Mouse (Mus musculus) c-Kit-positive CD71-positive TER-119-positive erythroid progenitor cells, embryonic 14.5 days (primary cell): ENCODE results near the gene Map3k4.
A peak's percentile ranks its signal among the peaks of the same experiment; 100 is the strongest.

Source experiments
- DNase-seq: peaks from one replicate; pipeline ENCODE4 v3.0.0-alpha.2; 2013; ENCODE audit warnings: low spot score

Gene Map3k4

DNA sequence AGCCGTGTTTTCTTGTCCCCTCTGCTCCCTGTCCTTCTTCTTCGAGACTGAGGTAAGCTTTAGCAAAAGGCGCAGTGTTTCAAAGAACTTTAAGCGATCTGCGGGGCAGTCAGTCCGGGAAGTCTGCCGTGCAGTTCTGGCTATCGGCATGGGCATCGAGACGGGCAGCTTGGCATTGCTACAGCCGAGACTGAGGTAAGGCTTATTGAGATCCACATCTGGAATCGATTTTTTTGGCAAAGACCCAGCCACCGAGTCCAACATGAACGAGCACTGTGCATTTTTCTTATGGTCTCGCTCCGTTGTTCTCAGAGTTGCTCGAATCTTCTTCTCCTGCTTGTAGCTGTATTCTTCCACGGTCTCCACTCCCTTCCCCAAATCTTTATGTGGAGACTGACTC is 46.8 kb downstream of the Map3k4 start:
- no peak for DNase-seq

DNA sequence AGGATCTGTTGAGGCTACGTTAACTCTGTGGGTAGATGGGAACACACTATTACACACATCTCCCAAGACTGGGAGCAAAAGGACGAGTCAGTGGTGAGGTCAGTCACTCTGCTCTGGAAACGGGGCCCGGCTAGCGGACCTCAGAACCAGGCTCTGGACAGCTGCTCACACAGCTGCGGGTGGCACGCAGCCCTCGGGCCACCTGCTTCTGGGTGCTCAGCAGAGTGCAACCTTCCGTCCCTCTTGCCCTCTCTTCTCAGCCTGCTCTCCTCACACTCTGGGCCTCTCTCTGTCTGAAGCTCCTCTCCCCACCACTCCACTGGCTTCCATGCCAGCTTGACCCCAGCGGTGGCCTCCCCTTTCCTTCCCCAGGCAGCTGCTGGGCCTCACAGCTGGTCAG is 50.1 kb downstream of the Map3k4 start:
- DNase-seq = no peak

- no peak for DNase-seq
Measured at GRCm38 (mm10) chr17:12268091-12268490, 50.5 kb downstream of the Map3k4 start.

GRCm38 (mm10) chr17:12265969-12266925 is 52.3 kb downstream of the Map3k4 start:
- no peak for DNase-seq

- no peak for DNase-seq
Measured at GRCm38 (mm10) chr17:12264293-12264692, 54.3 kb downstream of the Map3k4 start.

- DNase-seq = no peak
Measured at GRCm38 (mm10) chr17:12263787-12264186, 54.8 kb downstream of the Map3k4 start.

- DNase-seq = no peak
Measured at GRCm38 (mm10) chr17:12262851-12263250, 55.7 kb downstream of the Map3k4 start.

DNA sequence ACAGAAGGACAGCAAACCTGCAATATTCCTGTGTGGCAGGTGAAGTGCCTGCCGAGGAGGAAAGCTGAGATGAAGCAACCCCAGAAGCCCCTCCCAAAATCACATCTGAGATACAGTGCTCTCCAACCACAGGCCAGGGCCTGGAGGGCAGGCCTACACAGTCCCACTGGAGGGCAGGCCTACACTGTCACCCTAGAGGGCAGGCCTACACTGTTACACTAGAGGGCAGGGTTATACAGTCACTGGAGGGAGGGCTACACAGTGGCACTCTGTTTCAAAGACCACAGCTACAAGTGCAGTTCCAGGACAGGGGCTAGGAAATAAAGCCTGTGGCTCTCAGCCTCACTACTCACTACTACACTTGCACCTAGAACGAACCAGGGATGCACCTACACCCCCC is 56.7 kb downstream of the Map3k4 start:
- DNase-seq = no peak

DNA sequence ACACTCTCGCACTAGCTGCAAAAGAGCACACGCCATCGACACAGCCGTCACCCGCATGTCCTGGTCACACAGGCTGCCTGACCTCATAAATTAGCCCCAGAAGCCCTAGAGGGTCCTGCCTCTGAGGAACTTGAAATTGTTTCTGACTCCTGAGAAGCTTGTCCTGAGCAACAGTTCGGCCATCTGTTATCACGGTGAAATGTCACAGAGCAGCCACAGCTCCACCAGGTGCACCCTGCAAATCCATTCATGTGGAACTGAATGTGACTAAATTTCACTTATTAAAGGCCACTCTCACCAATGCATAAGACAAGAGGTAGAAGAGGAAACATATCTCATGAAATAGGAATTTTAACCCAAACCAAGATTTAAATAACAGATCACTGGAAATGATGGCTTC is 57.2 kb downstream of the Map3k4 start:
- no peak for DNase-seq

DNA sequence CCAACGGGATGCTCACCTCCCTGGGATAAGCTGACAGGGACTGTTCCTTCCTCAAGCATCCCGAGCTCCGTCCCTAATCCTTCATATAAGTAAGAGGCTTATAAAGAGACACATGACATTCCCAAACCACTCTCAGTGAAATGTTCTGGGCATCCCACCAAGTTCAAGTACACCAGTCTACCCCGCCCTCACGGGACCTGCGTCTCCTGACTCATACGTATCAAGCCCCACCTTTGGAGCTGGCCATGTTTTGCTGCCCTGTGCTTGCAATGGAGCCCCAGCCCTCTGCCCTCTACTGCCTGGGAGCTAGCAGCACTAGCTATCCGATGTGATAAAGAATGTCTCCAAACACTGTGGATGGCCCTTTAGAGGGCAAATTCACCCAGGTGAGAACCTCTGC is 58.6 kb downstream of the Map3k4 start:
- no peak for DNase-seq

GRCm38 (mm10) chr17:12258517-12258916 is 60.1 kb downstream of the Map3k4 start:
- DNase-seq = no peak

GRCm38 (mm10) chr17:12256142-12256541 is 62.5 kb downstream of the Map3k4 start:
- no peak for DNase-seq

DNA sequence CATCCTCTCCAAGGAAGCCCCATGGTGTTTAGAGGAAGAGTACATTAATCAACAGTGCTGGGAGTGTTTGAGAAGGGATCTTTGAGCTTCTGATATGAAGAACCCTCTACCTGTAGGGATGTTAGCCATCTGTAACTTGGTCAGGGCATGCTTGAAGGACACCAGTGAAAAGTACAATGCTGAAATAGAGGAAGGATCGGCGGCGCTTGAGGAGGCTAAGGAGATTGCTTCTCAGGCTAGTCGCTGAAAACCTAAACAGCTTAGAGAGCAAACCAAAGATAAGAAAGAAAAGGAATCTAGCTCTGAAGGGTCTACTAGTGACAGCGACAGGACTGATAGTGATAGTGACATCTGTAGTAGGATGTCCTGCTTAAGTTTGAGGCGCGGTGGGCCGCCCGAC is 68.0 kb downstream of the Map3k4 start:
- DNase-seq = no peak

DNA sequence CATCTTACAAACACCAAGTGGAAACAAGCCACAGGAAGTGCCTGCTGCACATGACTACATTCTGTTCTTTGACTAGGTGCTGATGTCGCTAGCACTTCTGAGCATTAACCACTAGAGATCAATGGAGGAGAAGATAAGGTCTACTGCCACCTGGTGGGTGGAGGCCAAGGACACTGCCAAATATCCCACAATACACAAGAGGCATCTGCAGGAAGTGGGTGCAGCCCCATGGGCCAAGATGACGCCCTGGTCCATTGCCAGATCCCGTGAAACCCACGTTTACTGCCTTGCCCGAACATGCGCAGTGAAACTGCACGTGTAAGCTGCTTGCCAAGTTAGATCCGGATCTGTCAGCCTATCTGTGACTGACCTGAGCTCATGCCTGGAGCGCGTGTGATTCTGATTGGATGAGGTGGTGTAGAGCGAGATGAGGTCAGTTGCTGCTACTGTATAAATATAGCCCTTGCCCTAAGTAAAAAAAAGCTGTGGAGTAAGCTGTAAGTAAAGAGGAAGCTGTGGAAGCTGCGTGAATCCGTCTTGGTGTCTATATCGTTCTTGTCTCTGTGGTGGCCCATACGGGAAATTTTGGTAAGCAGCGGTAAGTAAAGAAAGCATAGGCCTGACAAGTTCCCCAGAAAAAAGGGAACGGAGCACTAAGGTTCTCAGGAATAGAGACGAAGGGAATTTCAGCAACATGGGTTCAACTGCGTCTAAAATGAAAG is 68.7 kb downstream of the Map3k4 start:
- peak; percentile 11 for DNase-seq

DNA sequence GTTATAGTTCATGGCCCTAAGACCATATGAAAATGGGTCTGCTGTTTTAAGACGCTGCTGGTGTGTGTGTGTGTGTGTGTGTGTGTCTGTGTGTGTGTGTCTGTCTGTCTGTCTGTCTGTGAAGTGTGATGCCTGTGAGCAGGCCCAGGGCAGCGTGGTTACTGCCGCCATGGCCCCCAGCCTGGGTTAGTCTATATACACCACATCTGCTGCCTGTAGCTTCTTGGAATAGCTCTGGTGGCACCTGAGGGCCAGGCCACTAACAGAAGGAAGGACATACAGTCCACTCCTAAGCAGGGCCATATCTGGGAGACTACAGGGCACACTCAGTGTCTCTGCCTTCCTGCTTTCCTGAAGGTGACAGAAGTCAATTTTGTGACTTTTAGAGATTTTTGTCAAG is 77.9 kb downstream of the Map3k4 start:
- DNase-seq = no peak

GRCm38 (mm10) chr17:12232724-12233123 is 85.9 kb downstream of the Map3k4 start:
- DNase-seq = no peak

DNA sequence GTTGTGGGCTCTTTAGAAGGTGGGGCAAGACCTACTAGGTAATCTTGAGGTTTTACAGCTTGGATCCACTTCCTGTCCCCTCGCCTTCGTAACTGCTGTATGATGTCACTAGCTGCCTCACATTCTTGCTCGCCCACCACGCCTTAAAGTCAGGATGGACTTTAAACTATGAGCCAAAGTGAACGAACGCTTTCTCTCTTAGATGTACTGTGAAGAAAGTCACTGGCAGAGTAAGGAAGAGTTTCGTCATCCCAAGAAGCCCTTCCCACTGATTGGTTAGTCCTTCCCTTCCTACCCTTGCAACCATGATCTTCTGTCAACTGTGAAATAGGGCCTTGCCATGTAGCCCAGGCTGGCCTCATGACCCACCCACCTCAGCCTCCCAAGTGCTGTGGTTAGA is 87.5 kb downstream of the Map3k4 start:
- no peak for DNase-seq

DNA sequence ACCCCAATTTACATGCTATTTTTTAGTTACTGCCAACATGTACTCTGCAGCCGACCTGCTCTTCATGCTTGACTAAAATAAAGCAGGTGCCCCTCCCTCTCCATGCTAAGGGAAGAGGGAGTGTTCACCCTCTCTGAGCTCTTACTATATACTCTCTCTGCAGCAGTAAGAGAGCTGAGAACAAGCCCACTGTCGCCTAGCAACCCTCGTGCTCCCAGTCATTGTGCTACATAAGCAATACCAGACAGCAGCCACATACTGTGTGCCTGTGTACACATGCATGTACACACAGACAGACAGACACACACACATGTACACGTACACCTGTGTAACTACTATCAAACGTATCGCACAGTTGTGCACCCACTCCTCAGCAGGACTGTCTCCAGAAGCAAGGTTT is 88.4 kb downstream of the Map3k4 start:
- DNase-seq = no peak

- DNase-seq = no peak
Measured at GRCm38 (mm10) chr17:12229756-12230155, 88.8 kb downstream of the Map3k4 start.

- no peak for DNase-seq
Measured at GRCm38 (mm10) chr17:12228471-12228870, 90.1 kb downstream of the Map3k4 start.

- DNase-seq = no peak
Measured at GRCm38 (mm10) chr17:12228001-12228400, 90.6 kb downstream of the Map3k4 start.

DNA sequence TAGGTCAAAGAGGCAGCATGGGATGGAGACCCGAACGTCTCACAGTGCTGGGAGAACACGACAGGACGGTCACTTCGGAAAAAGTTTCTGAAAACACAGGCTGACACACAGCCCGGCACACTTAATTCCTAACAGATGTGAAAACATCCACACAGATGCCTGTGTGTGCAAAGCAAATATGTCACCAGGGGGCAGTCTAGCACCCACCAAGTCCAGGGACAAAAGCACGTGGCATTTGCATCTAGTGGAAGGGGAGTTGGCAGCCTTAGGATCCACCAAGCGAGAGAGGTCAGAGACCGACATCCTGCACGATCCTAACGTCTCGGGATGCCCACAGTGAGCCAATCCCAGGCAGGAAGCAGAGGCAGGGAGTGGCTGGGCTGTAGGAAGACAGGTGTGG is 92.0 kb downstream of the Map3k4 start:
- no peak for DNase-seq

DNA sequence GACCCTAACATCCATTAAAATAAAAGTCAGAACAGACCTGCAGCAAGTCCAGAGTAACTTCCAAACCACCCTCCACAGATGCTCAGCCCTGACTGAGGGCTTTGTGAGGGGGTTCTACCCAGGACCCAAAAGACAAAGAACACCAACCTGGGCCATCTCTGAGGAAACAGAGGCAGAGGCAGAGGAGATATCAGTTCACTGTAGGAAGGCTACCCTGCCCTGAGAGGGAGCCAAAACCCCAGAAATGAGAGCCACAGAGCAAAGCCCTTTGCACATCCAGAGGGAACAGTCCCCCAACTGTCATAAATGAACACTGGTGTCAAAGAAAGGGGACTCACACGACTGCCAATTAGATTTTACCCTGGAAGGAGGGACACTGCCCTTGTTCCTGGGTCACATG is 93.4 kb downstream of the Map3k4 start:
- no peak for DNase-seq
